Mouse (Mus musculus): Measurements from ENCODE around the gene Siglecf.

DNA sequence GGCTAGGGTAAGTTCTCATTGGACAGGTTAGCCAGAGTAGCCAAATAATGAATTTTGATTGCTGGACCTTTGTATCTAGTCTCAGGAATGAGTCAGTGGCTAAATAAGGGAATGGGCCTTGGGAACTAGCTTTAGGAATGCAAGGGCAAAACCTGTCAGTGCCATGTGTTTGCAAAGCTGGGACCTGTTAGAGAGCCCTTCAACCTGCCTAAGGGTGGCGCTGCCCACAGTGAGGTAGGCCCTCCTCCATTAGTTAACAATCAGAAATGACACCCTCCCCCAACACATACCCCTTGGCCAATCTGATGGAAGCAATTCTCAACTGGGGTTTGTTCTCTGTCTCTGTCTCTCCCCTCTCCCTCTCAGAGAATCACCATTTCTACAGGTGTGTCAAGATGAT, 4.6 kb upstream of the Siglecf start:
- peak; percentile 85 for TF ChIP-seq EP300 (IDR thresholded peaks at IDR 0.05; ENCODE audit: insufficient read depth, low read depth, low read length)
- peak; percentile 59 for TF ChIP-seq CTCF (IDR thresholded peaks at IDR 0.05; ENCODE audit: low read depth, low read length)

Data from ES-Bruce4 (cell line).